Mouse (Mus musculus) kidney, adult 18-20 months (tissue): ENCODE data around the gene Vmn2r101.

ENCODE experiments used
- DNase-seq: peaks from one replicate; pipeline ENCODE4 v3.0.0; 2021

Gene Vmn2r101

GRCm38 (mm10) chr17:19576927-19577326 is at the start of gene Vmn2r101:
TSS of gene Vmn2r101 (plus strand) at chr17:19577227.
- DNase-seq, result no peak

- no peak for DNase-seq
Measured at GRCm38 (mm10) chr17:19629328-19629727, 52.3 kb downstream of the Vmn2r101 start.

- DNase-seq, result no peak
Measured at GRCm38 (mm10) chr17:19658447-19658846, 81.4 kb downstream of the Vmn2r101 start.

- DNase-seq, result no peak
Measured at GRCm38 (mm10) chr17:19660028-19660427, 83.0 kb downstream of the Vmn2r101 start, which contains the start of gene Vmn2r102. TSS of gene Vmn2r102 (plus strand) at chr17:19660328.
